Mouse (Mus musculus) embryonic facial prominence, embryonic 13.5 days (tissue): ENCODE measurements at regions not wholly inside any gene's neighbourhood (a gene's known extent, or its start where the extent isn't known, plus 50 kb on each side); places are given as distances from the start of the nearest gene placed in this dataset.

ENCODE experiments used
- ATAC-seq: fragments of 200-750 bp; cut with Nextera tagmentation; 2 replicates; pipeline ENCODE4 v1.8.0; 2017; ENCODE audit warnings: low read depth; ENCODE audit not compliant: insufficient number of reproducible peaks, insufficient read depth, low FRiP score, low TSS enrichment
- H3K27ac ChIP-seq: fragments of 300-500 bp; sonication (generic); 2 replicates; pipeline ENCODE4 v1.5.1; 2015; ENCODE audit warnings: moderate library complexity, mild to moderate bottlenecking, inconsistent platforms
- H3K27me3 ChIP-seq: fragments of 300-500 bp; sonication (generic); 2 replicates; pipeline ENCODE4 v1.6.1; 2015; ENCODE audit warnings: mild to moderate bottlenecking, inconsistent platforms
- H3K36me3 ChIP-seq: fragments of 300-500 bp; sonication (generic); 2 replicates; pipeline ENCODE4 v1.6.1; 2015; ENCODE audit warnings: mild to moderate bottlenecking, inconsistent platforms
- H3K4me1 ChIP-seq: fragments of 300-500 bp; sonication (generic); 2 replicates; pipeline ENCODE4 v1.6.1; 2015; ENCODE audit warnings: inconsistent platforms
- H3K4me2 ChIP-seq: fragments of 300-500 bp; sonication (generic); 2 replicates; pipeline ENCODE4 v1.6.1; 2015; ENCODE audit warnings: moderate library complexity, mild to moderate bottlenecking, inconsistent platforms
- H3K4me3 ChIP-seq: fragments of 300-500 bp; sonication (generic); 2 replicates; pipeline ENCODE4 v1.5.1; 2015; ENCODE audit warnings: mild to moderate bottlenecking, inconsistent platforms
- H3K9ac ChIP-seq: fragments of 300-500 bp; sonication (generic); 2 replicates; pipeline ENCODE4 v1.6.1; 2015; ENCODE audit warnings: mild to moderate bottlenecking, inconsistent platforms
- H3K9me3 ChIP-seq: fragments of 300-500 bp; sonication (generic); 2 replicates; pipeline ENCODE4 v1.6.1; 2016; ENCODE audit warnings: inconsistent platforms
- WGBS: fragments of 180-500 bp; shearing (Covaris S2); methylation state at CpG from one replicate; pipeline ENCODE4 v1.1.7; 2015; ENCODE audit warnings: mixed read lengths; 5-methylcytosine and 5-hydroxymethylcytosine counted together

GRCm38 (mm10) chr3:39904377-39904776, 626.7 kb upstream of the Intu start:
- 33% methylated on average over 3 of the region's 3 CpGs for WGBS
- no peak for ATAC-seq
- H3K9ac ChIP-seq, result no peak overlapping the region

GRCm38 (mm10) chr3:39908676-39909362, 622.3 kb upstream of the Intu start:
- no peak overlapping the region for H3K9ac ChIP-seq
- no peak overlapping the region for H3K4me3 ChIP-seq
- 0 out of 2 replicates have a peak, but pooled peaks cover 10% of the 10 kb centered on the region for H3K4me1 ChIP-seq
- no peak for ATAC-seq
- no peaks in the 10 kb centered on the region for H3K27me3 ChIP-seq
- no peak overlapping the region for H3K4me2 ChIP-seq
- H3K36me3 ChIP-seq, result no peaks in the 10 kb centered on the region
- 81% methylated on average over 4 of the region's 4 CpGs for WGBS
- H3K27ac ChIP-seq, result no peak overlapping the region
- H3K9me3 ChIP-seq, result no peaks in the 10 kb centered on the region

More at GRCm38 (mm10) chr3:39904377-39904776, 626.7 kb upstream of the Intu start:
- H3K27ac ChIP-seq, result no peak overlapping the region
- no peak overlapping the region for H3K4me2 ChIP-seq
- no peaks in the 10 kb centered on the region for H3K36me3 ChIP-seq
- no peak overlapping the region for H3K4me3 ChIP-seq
- H3K9me3 ChIP-seq, result no peaks in the 10 kb centered on the region
- no peaks in the 10 kb centered on the region for H3K27me3 ChIP-seq
- H3K4me1 ChIP-seq, result 0 out of 2 replicates have a peak, but pooled peaks cover 10% of the 10 kb centered on the region

GRCm38 (mm10) chr3:39909642-39910041, 621.4 kb upstream of the Intu start:
- Histone ChIP-seq H3K36me3 (no peaks in the 10 kb centered on the region), H3K4me3 (no peak overlapping the region), H3K4me2 (no peak overlapping the region), H3K4me1 (0 out of 2 replicates have a peak, but pooled peaks cover 3% of the 10 kb centered on the region), H3K27ac (no peak overlapping the region), H3K9ac (no peak overlapping the region), H3K9me3 (no peaks in the 10 kb centered on the region), H3K27me3 (no peaks in the 10 kb centered on the region)
- 56% methylated on average over 1 of the region's 1 CpGs for WGBS
- no peak for ATAC-seq

GRCm38 (mm10) chr3:39918601-39919000, 612.5 kb upstream of the Intu start:
- no peak overlapping the region for H3K4me2 ChIP-seq
- WGBS, result 52% methylated on average over 2 of the region's 2 CpGs
- no peaks in the 10 kb centered on the region for H3K4me1 ChIP-seq
- ATAC-seq, result no peak
- no peak overlapping the region for H3K27ac ChIP-seq
- no peaks in the 10 kb centered on the region for H3K9me3 ChIP-seq
- H3K4me3 ChIP-seq, result no peak overlapping the region
- no peak overlapping the region for H3K9ac ChIP-seq
- H3K36me3 ChIP-seq, result no peaks in the 10 kb centered on the region
- H3K27me3 ChIP-seq, result no peaks in the 10 kb centered on the region

- Histone ChIP-seq H3K4me3 (no peak overlapping the region), H3K9ac (no peak overlapping the region), H3K4me1 (peaks cover 8% of the 10 kb centered on the region; the same call in 1 of the 2 replicates), H3K27me3 (no peaks in the 10 kb centered on the region), H3K9me3 (no peaks in the 10 kb centered on the region), H3K27ac (no peak overlapping the region), H3K4me2 (no peak overlapping the region), H3K36me3 (no peaks in the 10 kb centered on the region)
- 83% methylated on average over 3 of the region's 3 CpGs for WGBS
- ATAC-seq, result no peak
Observed at GRCm38 (mm10) chr3:39925436-39925835, 605.6 kb upstream of the Intu start.

GRCm38 (mm10) chr3:39928421-39928820, 602.7 kb upstream of the Intu start:
- no peaks in the 10 kb centered on the region for H3K27me3 ChIP-seq
- H3K27ac ChIP-seq, result no peak overlapping the region
- H3K4me1 ChIP-seq, result peaks cover 8% of the 10 kb centered on the region; the same call in 1 of the 2 replicates
- H3K4me2 ChIP-seq, result no peak overlapping the region
- H3K4me3 ChIP-seq, result no peak overlapping the region
- no peak overlapping the region for H3K9ac ChIP-seq
- no peaks in the 10 kb centered on the region for H3K36me3 ChIP-seq
- WGBS, result 90% methylated on average over 2 of the region's 2 CpGs
- no peaks in the 10 kb centered on the region for H3K9me3 ChIP-seq
- no peak for ATAC-seq

GRCm38 (mm10) chr3:39933372-39933771, 597.7 kb upstream of the Intu start:
- Histone ChIP-seq H3K27ac (no peak overlapping the region), H3K4me2 (no peak overlapping the region), H3K4me3 (no peak overlapping the region), H3K9me3 (no peaks in the 10 kb centered on the region), H3K36me3 (no peaks in the 10 kb centered on the region), H3K9ac (no peak overlapping the region), H3K4me1 (no peaks in the 10 kb centered on the region), H3K27me3 (no peaks in the 10 kb centered on the region)
- no peak for ATAC-seq
- WGBS, result 88% methylated on average over 3 of the region's 3 CpGs

GRCm38 (mm10) chr3:39937719-39938278, 593.3 kb upstream of the Intu start:
- no peak overlapping the region for H3K4me2 ChIP-seq
- WGBS, result 94% methylated on average over 3 of the region's 3 CpGs
- no peak for ATAC-seq

GRCm38 (mm10) chr3:39944581-39944980, 586.5 kb upstream of the Intu start:
- WGBS, result 82% methylated on average over 3 of the region's 3 CpGs
- H3K27me3 ChIP-seq, result no peaks in the 10 kb centered on the region
- H3K9ac ChIP-seq, result no peak overlapping the region
- no peak for ATAC-seq
- H3K9me3 ChIP-seq, result no peaks in the 10 kb centered on the region
- H3K36me3 ChIP-seq, result no peaks in the 10 kb centered on the region
- H3K4me2 ChIP-seq, result no peak overlapping the region
- H3K27ac ChIP-seq, result no peak overlapping the region
- H3K4me3 ChIP-seq, result no peak overlapping the region
- no peaks in the 10 kb centered on the region for H3K4me1 ChIP-seq

More at GRCm38 (mm10) chr3:39937719-39938278, 593.3 kb upstream of the Intu start:
- H3K9me3 ChIP-seq, result no peaks in the 10 kb centered on the region
- H3K4me3 ChIP-seq, result no peak overlapping the region
- no peaks in the 10 kb centered on the region for H3K27me3 ChIP-seq
- no peaks in the 10 kb centered on the region for H3K4me1 ChIP-seq
- H3K36me3 ChIP-seq, result no peaks in the 10 kb centered on the region
- no peak overlapping the region for H3K27ac ChIP-seq
- H3K9ac ChIP-seq, result no peak overlapping the region

- Histone ChIP-seq H3K36me3 (peaks cover 4% of the 10 kb centered on the region; the same call in 1 of the 2 replicates), H3K27ac (no peak overlapping the region), H3K9ac (no peak overlapping the region), H3K4me1 (0 out of 2 replicates have a peak, but pooled peaks cover 4% of the 10 kb centered on the region), H3K4me3 (no peak overlapping the region), H3K4me2 (no peak overlapping the region), H3K9me3 (peaks cover 10% of the 10 kb centered on the region; the same call in 1 of the 2 replicates), H3K27me3 (no peaks in the 10 kb centered on the region)
- WGBS, result 38% methylated on average over 2 of the region's 2 CpGs
- no peak for ATAC-seq
Observed at GRCm38 (mm10) chr3:39952103-39952502, 579.0 kb upstream of the Intu start.

- peaks cover 4% of the 10 kb centered on the region; the same call in 1 of the 2 replicates for H3K36me3 ChIP-seq
- peaks cover 12% of the 10 kb centered on the region; the same call in 1 of the 2 replicates for H3K9me3 ChIP-seq
- 0 out of 2 replicates have a peak, but pooled peaks cover 4% of the 10 kb centered on the region for H3K4me1 ChIP-seq
- 50% methylated on average over 1 of the region's 1 CpGs for WGBS
- H3K4me3 ChIP-seq, result no peak overlapping the region
- no peak overlapping the region for H3K27ac ChIP-seq
- no peak overlapping the region for H3K9ac ChIP-seq
- H3K27me3 ChIP-seq, result no peaks in the 10 kb centered on the region
- H3K4me2 ChIP-seq, result no peak overlapping the region
- ATAC-seq, result no peak
Observed at GRCm38 (mm10) chr3:39952556-39952955, 578.5 kb upstream of the Intu start.
